Mouse (Mus musculus) lung, adult 10 weeks (tissue): ENCODE data around the gene Vim. TPM values are rescaled to one million over a fixed set of nuclear protein-coding genes. Genes with fewer than 3 reads are reported as not detected.

ENCODE experiments used
- polyA plus RNA-seq: library from polyadenylated mRNA; stranded (reverse); fragments of 350-450 nt; fragmentation: Illumina TruSeq; extraction: RNeasy Lipid Tissue Mini Kit (QIAGEN cat#74804); gene quantifications from one replicate; pipeline ENCODE4 v1.2.3, GENCODE M21; 2014; ENCODE audit warnings: low read depth, low replicate concordance; ENCODE audit not compliant: insufficient read depth

The Vim gene
- 536 TPM for polyA plus RNA-seq

GRCm38 (mm10) chr2:13573408-13574065, at the start of gene Vim:
Vim (plus strand) TSS chr2:13573927.

GRCm38 (mm10) chr2:13544193-13544824, 29.4 kb upstream of the Vim start, which contains the start of gene Trdmt1:
Trdmt1 (minus strand) TSS chr2:13544668.

Other genes with a start within 250 kb of the Vim start
- 0.02 TPM for gene Cubn, start 82.1 kb upstream of the Vim start, polyA plus RNA-seq
- gene Trdmt1, start 29.3 kb upstream of the Vim start, polyA plus RNA-seq = 6.6 TPM
- 0.73 TPM for gene St8sia6, start 220.1 kb downstream of the Vim start, polyA plus RNA-seq